Mouse (Mus musculus): ENCODE data around the gene Vmn2r95. TPM values are rescaled to one million over a fixed set of nuclear protein-coding genes. Genes with fewer than 3 reads are reported as not detected.
"Not testable (repeated sequence)": the region's sequence is repeated elsewhere in the genome, so short reads cannot be mapped to it uniquely, and the experiment has no call there.

Vmn2r95 gene
- not detected for total RNA-seq (2021)
- long read RNA-seq, experiment 1 = 0 reads
- long read RNA-seq, experiment 2 = 0 reads

DNA sequence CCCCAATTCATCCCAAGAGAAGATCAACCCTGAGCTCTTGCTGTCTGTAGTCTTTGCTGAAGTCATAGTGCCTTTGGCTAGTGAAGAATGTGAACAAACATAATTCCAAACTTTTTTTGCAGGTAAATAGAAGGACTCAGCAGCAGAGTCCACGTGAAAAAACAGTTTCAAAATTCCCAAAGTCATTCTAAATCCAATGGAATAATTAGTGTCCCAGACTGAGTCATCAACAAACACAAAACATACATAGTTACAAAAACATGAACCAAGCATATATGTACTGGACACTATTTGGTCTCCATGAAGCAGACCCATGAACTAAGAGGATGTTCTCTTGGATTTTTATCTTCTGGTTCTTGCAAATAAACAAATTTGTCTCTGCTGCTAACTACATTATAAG is at the start of gene Vmn2r95:
Vmn2r95 (plus strand) TSS at position 301 of the 400 bp plus-strand sequence.
- no peak for TF ChIP-seq CTCF (conservative IDR thresholded peaks at IDR 0.05)
- no peak for DNase-seq (ENCODE audit: low spot score in 2 of 2)
- Histone ChIP-seq H3K27ac (no peak within 1 kb of the TSS), H3K4me3 (no peak within 1 kb of the TSS)

DNA sequence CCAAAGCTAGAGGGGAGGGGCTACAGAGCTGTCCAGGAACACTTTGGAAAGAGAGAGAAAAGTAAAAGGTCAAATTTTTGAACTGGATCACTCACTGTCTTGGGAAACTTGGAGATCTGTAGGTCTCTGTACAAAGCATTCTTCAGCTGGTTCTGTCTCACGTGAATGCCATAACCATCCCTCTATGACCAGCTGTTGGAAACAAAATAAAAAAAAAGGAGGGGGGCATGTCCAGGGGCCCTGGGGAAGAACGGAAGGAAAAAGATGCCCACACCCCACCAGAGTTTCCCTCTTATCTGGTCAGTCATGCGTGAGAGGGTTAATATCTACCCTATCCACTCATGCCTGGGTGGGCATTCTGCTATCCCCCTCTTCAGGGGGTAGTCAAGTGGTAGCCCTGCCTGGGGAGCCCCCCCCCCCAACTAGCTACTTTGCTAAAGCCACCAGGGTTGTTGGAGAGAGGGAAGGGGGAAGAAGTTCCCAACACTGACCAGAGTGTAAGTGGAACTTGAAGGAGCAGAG is 31.8 kb downstream of the Vmn2r95 start:
- H3K4me3 ChIP-seq = no peak overlapping the region
- TF ChIP-seq CTCF (conservative IDR thresholded peaks at IDR 0.05) = no peak
- no peak for DNase-seq (ENCODE audit: low spot score in 2 of 2)
- H3K27ac ChIP-seq = no peak overlapping the region

DNA sequence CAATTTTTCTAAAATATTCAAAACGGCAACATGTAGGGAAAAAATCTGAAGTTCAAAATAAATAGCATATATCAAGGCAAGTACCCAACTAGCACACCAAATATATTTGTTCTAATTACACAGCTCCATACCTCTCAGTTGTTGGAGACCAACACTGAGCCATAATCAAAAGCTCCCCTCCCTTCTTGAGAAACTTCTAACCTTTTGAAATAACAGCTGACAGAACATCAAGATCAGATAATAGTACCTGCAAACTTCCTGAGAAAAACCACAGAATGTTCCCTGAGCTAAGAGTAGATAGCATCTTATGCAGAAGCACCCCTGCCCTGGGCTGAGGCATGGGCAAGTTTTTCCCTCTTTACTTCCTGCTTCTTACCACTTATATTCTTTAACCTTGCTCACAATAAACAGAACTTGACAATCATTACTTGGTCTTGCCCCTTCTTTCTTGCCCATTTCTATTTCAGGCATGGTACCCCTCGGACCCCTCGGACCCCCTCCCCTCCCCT is 34.3 kb downstream of the Vmn2r95 start:
- H3K4me3 ChIP-seq; H3K27ac ChIP-seq; DNase-seq (ENCODE audit: low spot score in 2 of 2): not testable (repeated sequence)

DNA sequence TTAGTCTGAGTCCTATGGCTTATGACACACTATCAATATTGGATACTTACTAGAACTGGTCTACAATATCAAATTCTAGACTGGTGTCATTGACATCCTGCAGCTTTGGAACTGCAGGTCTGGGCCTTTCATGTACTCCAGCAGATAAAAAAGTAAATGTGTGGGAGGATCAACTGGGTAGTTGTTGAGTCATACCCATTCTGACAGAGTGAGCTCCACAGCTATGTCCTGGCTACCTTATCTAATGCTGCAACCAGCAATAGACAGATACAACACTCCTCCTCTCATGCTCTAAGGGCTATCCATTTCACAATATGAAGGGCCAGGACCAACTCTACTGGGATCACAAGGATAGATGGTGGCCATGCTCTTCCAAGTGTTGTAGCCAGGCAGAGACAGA is 38.8 kb downstream of the Vmn2r95 start:
- no peak for DNase-seq (ENCODE audit: low spot score in 2 of 2)
- TF ChIP-seq CTCF (conservative IDR thresholded peaks at IDR 0.05) = no peak
- H3K4me3 ChIP-seq = no peak overlapping the region
- no peak overlapping the region for H3K27ac ChIP-seq

DNA sequence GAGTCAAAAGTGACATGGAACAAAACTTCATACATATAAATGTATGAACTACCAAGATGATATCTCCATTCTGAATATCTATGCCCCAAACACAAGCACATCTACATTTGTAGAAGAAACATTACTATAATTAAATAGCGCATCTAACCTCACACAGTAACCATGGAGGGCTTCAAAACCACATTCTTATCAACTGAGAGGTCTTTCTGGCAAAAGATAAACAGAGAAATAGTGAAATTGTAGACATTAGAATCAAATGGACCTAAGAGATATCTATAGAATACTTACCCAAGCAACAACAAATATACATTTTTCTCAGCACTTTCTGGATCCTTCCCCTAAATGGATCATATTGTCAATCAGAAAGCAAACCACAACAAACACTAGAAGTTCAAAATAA is 56.0 kb downstream of the Vmn2r95 start:
- Histone ChIP-seq H3K4me3 (no peak overlapping the region), H3K27ac (no peak overlapping the region)
- no peak for TF ChIP-seq CTCF (conservative IDR thresholded peaks at IDR 0.05)
- no peak for DNase-seq (ENCODE audit: low spot score in 2 of 2)

Other genes starting within 250 kb of the Vmn2r95 start
- not detected for gene Vmn2r94, start 146.3 kb upstream of the Vmn2r95 start, total RNA-seq (2021)
- gene Vmn2r93, start 126.0 kb upstream of the Vmn2r95 start, total RNA-seq (2021) = not detected
- not detected for gene Vmn2r96, start 149.1 kb downstream of the Vmn2r95 start, total RNA-seq (2021)

Measured in layer of hippocampus, adult 2 months (tissue).